Mouse (Mus musculus) cerebellum, adult 2 months (tissue): Measurements from ENCODE around the gene Pear1. TPM values are rescaled to one million over a fixed set of nuclear protein-coding genes. Genes with fewer than 3 reads are reported as not detected.
A peak's percentile ranks its signal among the peaks of the same experiment; 100 is the strongest.

Source experiments
- DNase-seq, 2 experiments: peaks; one replicate each; pipeline ENCODE4 v3.0.0; 2021
- H3K27ac ChIP-seq: fragments of 200-500 bp; 2 replicates; pipeline ENCODE4 v1.5.1; 2012; ENCODE audit warnings: low read length, control low read depth, inconsistent platforms; ENCODE audit not compliant: insufficient read depth
- H3K27me3 ChIP-seq: fragments of 200-500 bp; 2 replicates; pipeline ENCODE4 v1.6.1; 2012; ENCODE audit warnings: inconsistent platforms, mild to moderate bottlenecking, low read length, moderate library complexity; ENCODE audit not compliant: control insufficient read depth, insufficient read depth
- H3K4me1 ChIP-seq: fragments of 200-500 bp; 2 replicates; pipeline ENCODE4 v1.6.1; 2011; ENCODE audit warnings: low read length; ENCODE audit not compliant: control insufficient read depth, insufficient read depth
- H3K4me3 ChIP-seq: fragments of 200-500 bp; replicated peaks from 2 replicates; pipeline ENCODE3; 2011; ENCODE audit warnings: mild to moderate bottlenecking, low read depth, low read length, control low read depth; ENCODE audit not compliant: insufficient read depth
- CTCF ChIP-seq: fragments of 200-500 bp; IDR thresholded peaks from 2 replicates; pipeline ENCODE4 v1.5.1; 2011; ENCODE audit warnings: low read depth, mild to moderate bottlenecking, control low read depth, low read length, moderate library complexity, borderline replicate concordance; ENCODE audit not compliant: insufficient read depth
- POLR2A ChIP-seq: fragments of 200-500 bp; IDR thresholded peaks from 2 replicates; pipeline ENCODE4 v1.6.1; 2011; ENCODE audit warnings: low read length, control low read depth, borderline replicate concordance; ENCODE audit not compliant: insufficient read depth
- WGBS: fragments of 180-500 bp; shearing (Covaris S2); methylation state at CpG from one replicate; pipeline ENCODE4 v1.1.7; 2018; 5-methylcytosine and 5-hydroxymethylcytosine counted together
- polyA plus RNA-seq: library from polyadenylated mRNA; depleted of rRNA; stranded (reverse); fragments of >200 nt; gene quantifications from 2 replicates; pipeline ENCODE4 v1.2.3, GENCODE M21; 2012

The Pear1 gene
- polyA plus RNA-seq, 1 experiment = 8.5 TPM

DNA sequence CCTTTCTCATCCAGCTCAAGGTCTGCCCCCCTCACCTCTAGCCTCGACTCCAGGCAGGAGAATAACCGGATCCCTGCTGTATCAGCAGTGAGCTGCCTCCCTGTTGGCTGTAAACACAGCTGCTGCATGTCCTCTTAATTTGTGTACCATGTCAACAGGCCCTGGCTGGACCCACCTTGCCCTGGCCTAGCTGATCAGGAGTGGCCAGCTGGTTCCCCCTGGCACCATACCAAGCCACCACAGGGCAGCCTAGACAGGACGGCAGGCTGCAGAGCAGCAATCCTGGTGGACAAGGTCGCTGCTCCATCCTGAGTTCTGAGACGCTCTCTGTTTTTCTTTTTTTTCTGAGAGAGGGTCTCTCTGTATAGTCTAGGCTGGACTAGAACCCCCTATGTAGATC lies 22.4 kb downstream of the Pear1 start:
- Histone ChIP-seq H3K4me3 (no peak overlapping the region), H3K4me1 (peaks cover 5% of the 10 kb centered on the region; the same call in 1 of the 2 replicates), H3K27me3 (no peaks in the 10 kb centered on the region; the same call in 1 of the 2 replicates), H3K27ac (no peak overlapping the region)
- WGBS = 17% methylated on average over 5 of the region's 5 CpGs
- peak; percentile 35 to 53 for DNase-seq
- TF ChIP-seq CTCF (no peak), POLR2A (no peak)

GRCm38 (mm10) chr3:87796736-87797334 lies 27.3 kb downstream of the Pear1 start, which contains the start of gene Insrr:
Gene Insrr (plus strand): TSS chr3:87796951.
- TF ChIP-seq CTCF (no peak), POLR2A (no peak)
- Histone ChIP-seq H3K4me3 (peak within 1 kb of the TSS; percentile 6), H3K4me1 (peaks cover 5% of the 10 kb centered on the region; the same call in 1 of the 2 replicates), H3K27ac (no peak within 1 kb of the TSS), H3K27me3 (peaks cover 6% of the 10 kb centered on the region; the same call in 1 of the 2 replicates)
- no peak for DNase-seq
- 4% methylated on average over 29 of the region's 29 CpGs for WGBS

GRCm38 (mm10) chr3:87795336-87796277 lies 28.5 kb downstream of the Pear1 start:
- Histone ChIP-seq H3K4me3 (peak overlapping the region; percentile 6), H3K4me1 (no peaks in the 10 kb centered on the region), H3K27me3 (peaks cover 6% of the 10 kb centered on the region; the same call in 1 of the 2 replicates), H3K27ac (no peak overlapping the region)
- WGBS = 15% methylated on average over 33 of the region's 33 CpGs
- DNase-seq = peak; percentile 32 to 41
- peak; percentile 64 for TF ChIP-seq CTCF
- no peak for TF ChIP-seq POLR2A

DNA sequence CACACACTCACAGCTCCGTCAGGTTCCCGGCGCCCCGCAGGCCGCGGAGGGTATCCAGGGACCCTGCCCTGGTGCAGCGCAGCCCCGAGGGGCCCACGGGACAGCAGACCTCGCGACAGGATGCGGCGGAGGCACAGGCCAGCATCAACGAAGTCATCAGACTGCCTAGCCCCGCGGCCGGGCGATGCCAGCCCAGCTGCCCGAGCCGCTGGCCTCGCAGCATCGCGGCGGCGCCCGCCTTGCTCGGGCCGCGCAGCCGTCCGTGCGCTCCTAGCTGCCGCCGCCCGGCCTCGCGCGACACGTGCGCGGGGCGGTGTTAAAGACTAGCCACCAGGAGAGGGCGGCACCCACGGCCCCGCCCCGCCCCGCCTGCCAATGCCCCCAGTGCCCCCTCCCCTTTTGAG lies 29.2 kb downstream of the Pear1 start, which contains the start of gene Ntrk1:
Gene Ntrk1, minus strand, starts transcription at position 241 of the 404 bp plus-strand sequence.
- Histone ChIP-seq H3K27ac (no peak within 1 kb of the TSS), H3K4me1 (no peaks in the 10 kb centered on the region), H3K27me3 (peaks cover 6% of the 10 kb centered on the region; the same call in 1 of the 2 replicates), H3K4me3 (peak within 1 kb of the TSS; percentile 6)
- WGBS = 2% methylated on average over 46 of the region's 47 CpGs
- TF ChIP-seq POLR2A (no peak), CTCF (no peak)
- DNase-seq = no peak

DNA sequence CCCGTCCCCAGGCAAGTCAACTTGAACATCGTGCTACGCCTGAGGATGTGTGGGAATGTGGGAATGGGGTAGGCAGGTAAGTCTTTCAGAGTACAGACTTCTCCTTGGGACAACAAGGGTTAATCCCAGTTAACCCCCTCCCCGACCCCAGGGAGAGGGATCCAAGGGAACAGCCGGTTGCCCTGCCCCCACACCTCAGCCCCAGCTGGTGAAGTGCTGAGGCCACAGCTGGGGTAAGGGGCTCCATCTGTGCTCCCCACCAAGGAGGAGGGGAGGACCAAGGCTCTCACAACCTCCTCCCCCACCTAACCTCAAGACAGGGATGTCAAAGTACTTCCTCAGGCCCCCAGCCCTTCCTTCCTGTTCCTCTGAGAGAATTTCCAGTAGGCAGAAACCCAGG lies 34.3 kb downstream of the Pear1 start:
- no peak overlapping the region for H3K27ac ChIP-seq
- H3K4me1 ChIP-seq = no peaks in the 10 kb centered on the region
- WGBS = 40% methylated on average over 5 of the region's 5 CpGs
- no peak overlapping the region for H3K4me3 ChIP-seq
- DNase-seq = no peak
- peaks cover 2% of the 10 kb centered on the region; the same call in 1 of the 2 replicates for H3K27me3 ChIP-seq
- TF ChIP-seq POLR2A (no peak), CTCF (no peak)

DNA sequence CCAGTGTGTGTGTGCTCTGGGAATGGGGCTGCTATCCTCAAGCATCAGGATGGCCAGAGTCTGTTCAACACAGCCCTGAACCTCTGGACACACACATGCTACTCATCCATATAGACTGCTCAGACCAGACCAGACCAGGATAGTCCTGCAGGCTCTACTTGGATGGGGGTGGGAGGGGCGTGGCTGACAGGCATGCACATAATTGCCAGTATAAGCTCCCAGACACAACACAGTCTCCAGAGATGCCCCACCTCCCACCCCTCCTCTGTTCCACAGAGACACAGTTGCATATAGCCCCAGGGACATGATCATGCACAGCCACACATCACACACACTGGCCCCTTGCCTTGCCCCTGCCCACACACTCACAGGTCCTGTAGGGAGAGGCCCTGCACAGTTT lies 34.9 kb downstream of the Pear1 start:
- DNase-seq = no peak
- H3K4me3 ChIP-seq = no peak overlapping the region
- no peaks in the 10 kb centered on the region; the same call in 1 of the 2 replicates for H3K27me3 ChIP-seq
- TF ChIP-seq POLR2A (no peak), CTCF (no peak)
- 65% methylated on average over 1 of the region's 1 CpGs for WGBS
- H3K4me1 ChIP-seq = no peaks in the 10 kb centered on the region
- no peak overlapping the region for H3K27ac ChIP-seq

DNA sequence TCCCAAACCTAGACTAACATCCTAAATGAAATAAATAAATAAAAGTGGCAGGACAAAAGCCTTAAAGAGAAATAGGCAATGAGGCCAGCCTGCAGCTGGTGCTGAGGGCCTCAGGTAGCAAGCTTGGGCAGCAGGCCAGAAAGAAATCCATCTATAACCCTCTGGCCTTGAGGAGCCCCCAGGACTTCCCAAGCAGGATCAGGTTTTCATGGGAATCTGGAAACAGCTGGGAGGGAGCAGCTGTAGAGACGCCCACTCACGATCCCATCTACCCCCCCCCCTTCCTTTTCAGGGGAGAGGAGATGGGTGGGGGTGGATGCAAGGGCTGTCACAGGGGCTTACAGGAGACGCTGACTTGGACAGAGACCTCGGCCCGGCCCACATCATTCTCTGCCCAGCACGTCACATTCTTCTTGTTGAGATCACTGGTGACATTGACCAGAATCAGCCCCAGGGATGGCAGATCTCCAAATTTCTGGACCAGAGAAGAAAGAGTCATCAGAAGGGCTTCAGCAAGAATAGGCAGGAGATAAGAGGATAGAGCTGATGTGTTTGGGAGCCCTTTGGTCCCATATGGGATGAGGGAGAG lies 38.4 kb downstream of the Pear1 start:
- no peak for TF ChIP-seq POLR2A
- TF ChIP-seq CTCF = no peak
- Histone ChIP-seq H3K27ac (no peak overlapping the region), H3K4me3 (no peak overlapping the region), H3K4me1 (no peaks in the 10 kb centered on the region), H3K27me3 (no peaks in the 10 kb centered on the region)
- WGBS = 25% methylated on average over 6 of the region's 6 CpGs
- no peak for DNase-seq

GRCm38 (mm10) chr3:87785156-87785555 lies 39.0 kb downstream of the Pear1 start:
- Histone ChIP-seq H3K27ac (no peak overlapping the region), H3K4me3 (no peak overlapping the region), H3K4me1 (no peaks in the 10 kb centered on the region), H3K27me3 (no peaks in the 10 kb centered on the region)
- no peak for DNase-seq
- no peak for TF ChIP-seq CTCF
- TF ChIP-seq POLR2A = no peak
- WGBS = 93% methylated on average over 5 of the region's 5 CpGs
